Mouse (Mus musculus): ENCODE data around the gene Pdpn.

DNA sequence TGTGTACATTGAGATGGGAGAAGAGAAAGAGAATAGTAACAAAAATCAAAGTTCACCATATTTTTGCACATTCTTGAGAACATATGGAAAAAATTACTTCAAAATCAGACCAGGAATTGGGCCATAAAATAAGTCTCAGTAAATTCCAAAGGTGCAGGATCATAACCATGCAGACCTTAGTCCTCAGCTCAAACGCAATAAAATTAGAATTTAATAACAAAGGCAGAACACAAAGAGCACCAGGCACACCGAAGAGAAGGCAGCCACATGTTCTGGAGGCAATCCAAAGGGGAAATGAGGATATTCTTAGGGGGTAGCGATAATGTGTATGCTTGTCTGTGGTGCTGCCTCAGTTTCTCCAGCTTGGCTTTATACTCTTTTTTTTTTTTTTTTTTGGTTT is 68.3 kb downstream of the Pdpn start:
- TF ChIP-seq CTCF (IDR thresholded peaks at IDR 0.05; ENCODE audit: low read depth), result no peak
- no peak for TF ChIP-seq EP300 (IDR thresholded peaks at IDR 0.05; ENCODE audit: low read depth)
